Mouse (Mus musculus) ZHBTc4 (cell line): ENCODE measurements around the gene Phldb2.

Experiments used
- DNase-seq: peaks from one replicate; pipeline ENCODE4 v3.0.0-alpha.2; 2011; ENCODE audit warnings: low read depth, low spot score

Gene Phldb2

GRCm38 (mm10) chr16:45737880-45738279 lies 215.5 kb downstream of the Phldb2 start:
- DNase-seq: no peak

- no peak for DNase-seq
Observed at GRCm38 (mm10) chr16:45736724-45737123, 216.7 kb downstream of the Phldb2 start.

GRCm38 (mm10) chr16:45729163-45729562 lies 224.2 kb downstream of the Phldb2 start:
- no peak for DNase-seq

GRCm38 (mm10) chr16:45724742-45725102 lies 228.7 kb downstream of the Phldb2 start:
- peak; percentile 82 for DNase-seq

GRCm38 (mm10) chr16:45724061-45724741 lies 229.2 kb downstream of the Phldb2 start, which contains the start of gene Tagln3:
Gene Tagln3, minus strand, starts transcription at chr16:45724608.
- peak; percentile 59 for DNase-seq

GRCm38 (mm10) chr16:45723172-45723901 lies 230.1 kb downstream of the Phldb2 start:
- DNase-seq: no peak

- DNase-seq: no peak
Observed at GRCm38 (mm10) chr16:45722460-45722951, 230.9 kb downstream of the Phldb2 start.

GRCm38 (mm10) chr16:45720022-45720630 lies 233.3 kb downstream of the Phldb2 start:
- DNase-seq: no peak

- no peak for DNase-seq
Observed at GRCm38 (mm10) chr16:45718296-45718695, 235.1 kb downstream of the Phldb2 start.

- DNase-seq: no peak
Observed at GRCm38 (mm10) chr16:45714489-45715150, 238.8 kb downstream of the Phldb2 start.

GRCm38 (mm10) chr16:45713878-45714277 lies 239.5 kb downstream of the Phldb2 start:
- no peak for DNase-seq

GRCm38 (mm10) chr16:45713261-45713660 lies 240.1 kb downstream of the Phldb2 start:
- DNase-seq: no peak

- DNase-seq: peak; percentile 42
Observed at GRCm38 (mm10) chr16:45711263-45711662, 242.1 kb downstream of the Phldb2 start.

- no peak for DNase-seq
Observed at GRCm38 (mm10) chr16:45699301-45699700, 254.1 kb downstream of the Phldb2 start.

GRCm38 (mm10) chr16:45697996-45698395 lies 255.4 kb downstream of the Phldb2 start:
- no peak for DNase-seq
